Mouse (Mus musculus): Measurements from ENCODE around the gene Oas2. TPM values are rescaled to one million over a fixed set of nuclear protein-coding genes. Genes with fewer than 3 reads are reported as not detected.

The Oas2 gene
- polyA plus RNA-seq, 1 experiment, result not detected

DNA sequence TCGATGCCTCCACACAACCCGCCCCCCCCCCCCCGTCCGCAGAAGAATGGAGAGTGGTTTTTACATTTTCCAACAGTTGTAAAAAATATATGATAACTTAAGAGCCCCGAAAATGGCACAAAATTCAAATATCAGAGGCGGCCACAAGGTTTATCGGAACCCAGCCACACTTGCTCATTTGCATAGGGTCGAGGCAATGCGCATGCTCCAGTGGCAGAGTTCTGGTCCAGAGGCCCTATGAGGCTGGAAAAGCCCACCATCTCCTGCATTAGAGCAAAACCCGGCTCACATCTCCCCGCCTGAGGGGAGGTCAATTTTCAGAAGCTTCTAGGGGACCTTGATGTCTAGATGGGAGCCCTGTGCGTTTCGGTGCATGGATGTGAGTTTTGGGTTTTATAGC, 42.7 kb downstream of the Oas2 start:
- Histone ChIP-seq H3K36me3 (ENCODE audit: control insufficient read depth, insufficient read depth) (no peaks in the 10 kb centered on the region), H3K79me2 (ENCODE audit: control insufficient read depth, insufficient read depth) (no peaks in the 10 kb centered on the region), H3ac (ENCODE audit: control insufficient read depth, insufficient read length, low read depth) (no peak overlapping the region), H3K4me3 (ENCODE audit: insufficient read depth, poor library complexity, severe bottlenecking) (no peak overlapping the region), H3K27me3 (ENCODE audit: control insufficient read depth, insufficient read depth, insufficient read length) (peaks cover 84% of the 10 kb centered on the region), H3K79me3 (ENCODE audit: low read depth) (no peaks in the 10 kb centered on the region)
- no peak for TF ChIP-seq MAX (IDR thresholded peaks at IDR 0.05)
- no peak for TF ChIP-seq CTCF (IDR thresholded peaks at IDR 0.05; ENCODE audit: control insufficient read depth, insufficient read depth, insufficient read length)
- no peak for TF ChIP-seq MYOG (IDR thresholded peaks at IDR 0.05; ENCODE audit: control insufficient read depth, extremely low read depth, insufficient read length)
- no peak for TF ChIP-seq MYOD1 (IDR thresholded peaks at IDR 0.05; ENCODE audit: control insufficient read depth, insufficient read length, low read depth)
- TF ChIP-seq USF1 (IDR thresholded peaks at IDR 0.05; ENCODE audit: low read depth), result no peak
- no peak for TF ChIP-seq CEBPB (IDR thresholded peaks at IDR 0.05; ENCODE audit: low read depth)
- TF ChIP-seq FOSL1 (IDR thresholded peaks at IDR 0.05; ENCODE audit: insufficient read depth, low read length, poor library complexity, severe bottlenecking), result no peak

DNA sequence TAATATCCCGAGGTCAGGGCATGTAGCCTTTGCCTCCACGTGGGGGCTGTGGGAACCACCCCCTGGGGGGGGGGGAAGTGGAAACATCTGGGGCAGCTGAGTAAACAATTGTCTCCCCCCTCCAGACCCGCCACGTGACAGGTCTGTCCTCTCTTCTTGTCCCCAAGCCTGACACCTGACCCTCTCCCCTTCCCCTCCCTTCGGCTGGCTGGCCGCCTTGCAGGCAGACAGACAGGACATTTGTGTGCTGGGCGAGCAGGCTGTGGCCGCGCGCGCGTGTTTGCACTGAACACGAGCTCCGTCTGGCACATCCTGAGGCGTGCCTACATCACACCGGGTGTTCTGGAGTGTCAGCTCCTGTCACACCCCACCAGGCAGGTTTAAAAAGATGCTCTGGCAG, 43.1 kb downstream of the Oas2 start:
- TF ChIP-seq CTCF (IDR thresholded peaks at IDR 0.05; ENCODE audit: control insufficient read depth, insufficient read depth, insufficient read length) (no peak), FOSL1 (IDR thresholded peaks at IDR 0.05; ENCODE audit: insufficient read depth, low read length, poor library complexity, severe bottlenecking) (no peak), CEBPB (IDR thresholded peaks at IDR 0.05; ENCODE audit: low read depth) (no peak), MYOD1 (IDR thresholded peaks at IDR 0.05; ENCODE audit: control insufficient read depth, insufficient read length, low read depth) (no peak), MAX (IDR thresholded peaks at IDR 0.05) (no peak)
- no peak overlapping the region for H3ac ChIP-seq (ENCODE audit: control insufficient read depth, insufficient read length, low read depth)
- no peaks in the 10 kb centered on the region for H3K36me3 ChIP-seq (ENCODE audit: control insufficient read depth, insufficient read depth)
- H3K79me2 ChIP-seq (ENCODE audit: control insufficient read depth, insufficient read depth), result no peaks in the 10 kb centered on the region
- H3K27me3 ChIP-seq (ENCODE audit: control insufficient read depth, insufficient read depth, insufficient read length), result peaks cover 80% of the 10 kb centered on the region
- H3K4me3 ChIP-seq (ENCODE audit: insufficient read depth, poor library complexity, severe bottlenecking), result no peak overlapping the region
- no peaks in the 10 kb centered on the region for H3K79me3 ChIP-seq (ENCODE audit: low read depth)

DNA sequence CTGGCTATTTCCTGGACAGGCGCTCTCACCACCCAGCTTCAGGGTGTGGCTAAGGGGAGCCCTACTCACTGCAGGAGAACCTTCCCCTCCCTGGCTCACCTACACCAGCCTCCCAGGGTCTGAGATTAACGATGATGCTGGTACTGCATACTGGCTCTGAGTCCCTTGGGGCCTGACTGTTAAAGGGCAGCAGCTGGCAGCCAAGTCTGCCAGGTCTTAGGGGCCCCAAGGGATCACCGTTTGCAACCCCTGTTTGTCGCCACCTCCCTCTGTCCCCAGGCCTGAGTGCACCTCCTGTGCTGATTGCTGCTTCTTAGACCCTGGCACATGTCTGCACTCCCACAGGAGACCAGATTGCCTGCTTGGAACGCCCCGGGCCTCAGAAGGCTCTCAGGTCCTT, 45.2 kb downstream of the Oas2 start:
- no peak for TF ChIP-seq USF1 (IDR thresholded peaks at IDR 0.05; ENCODE audit: low read depth)
- TF ChIP-seq CTCF (IDR thresholded peaks at IDR 0.05; ENCODE audit: control insufficient read depth, insufficient read depth, insufficient read length), result no peak
- no peak for TF ChIP-seq CEBPB (IDR thresholded peaks at IDR 0.05; ENCODE audit: low read depth)
- no peak for TF ChIP-seq FOSL1 (IDR thresholded peaks at IDR 0.05; ENCODE audit: insufficient read depth, low read length, poor library complexity, severe bottlenecking)
- TF ChIP-seq MAX (IDR thresholded peaks at IDR 0.05), result no peak
- no peak for TF ChIP-seq MYOG (IDR thresholded peaks at IDR 0.05; ENCODE audit: control insufficient read depth, extremely low read depth, insufficient read length)
- no peak for TF ChIP-seq MYOD1 (IDR thresholded peaks at IDR 0.05; ENCODE audit: control insufficient read depth, insufficient read length, low read depth)
- Histone ChIP-seq H3K4me3 (ENCODE audit: insufficient read depth, poor library complexity, severe bottlenecking) (no peak overlapping the region), H3K36me3 (ENCODE audit: control insufficient read depth, insufficient read depth) (no peaks in the 10 kb centered on the region), H3ac (ENCODE audit: control insufficient read depth, insufficient read length, low read depth) (no peak overlapping the region), H3K79me3 (ENCODE audit: low read depth) (no peaks in the 10 kb centered on the region), H3K27me3 (ENCODE audit: control insufficient read depth, insufficient read depth, insufficient read length) (peaks cover 73% of the 10 kb centered on the region), H3K79me2 (ENCODE audit: control insufficient read depth, insufficient read depth) (no peaks in the 10 kb centered on the region)

DNA sequence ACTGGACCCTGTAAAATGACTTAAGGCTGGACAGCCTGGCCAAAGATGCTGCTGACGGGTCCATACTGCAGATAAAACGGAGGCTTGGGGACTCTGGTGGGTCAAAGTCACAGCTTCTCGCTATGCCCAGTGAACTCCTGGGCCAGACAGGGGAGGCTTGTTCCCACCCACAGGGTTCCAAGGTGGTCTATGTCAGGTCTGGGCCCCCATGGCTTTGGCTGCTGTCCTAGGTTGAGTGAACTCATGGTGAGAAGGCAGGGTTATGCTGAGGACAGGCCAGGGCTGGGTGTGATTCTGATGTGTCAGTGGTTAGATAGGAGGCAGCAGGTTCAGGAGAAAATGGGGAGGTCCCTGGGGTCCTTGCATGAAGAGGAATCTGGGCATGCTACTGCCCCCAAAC, 46.0 kb downstream of the Oas2 start:
- no peaks in the 10 kb centered on the region for H3K79me2 ChIP-seq (ENCODE audit: control insufficient read depth, insufficient read depth)
- H3K36me3 ChIP-seq (ENCODE audit: control insufficient read depth, insufficient read depth), result no peaks in the 10 kb centered on the region
- H3K27me3 ChIP-seq (ENCODE audit: control insufficient read depth, insufficient read depth, insufficient read length), result peaks cover 75% of the 10 kb centered on the region
- no peaks in the 10 kb centered on the region for H3K79me3 ChIP-seq (ENCODE audit: low read depth)
- no peak for TF ChIP-seq CTCF (IDR thresholded peaks at IDR 0.05; ENCODE audit: control insufficient read depth, insufficient read depth, insufficient read length)
- no peak for TF ChIP-seq USF1 (IDR thresholded peaks at IDR 0.05; ENCODE audit: low read depth)
- no peak for TF ChIP-seq MAX (IDR thresholded peaks at IDR 0.05)
- no peak for TF ChIP-seq FOSL1 (IDR thresholded peaks at IDR 0.05; ENCODE audit: insufficient read depth, low read length, poor library complexity, severe bottlenecking)
- TF ChIP-seq MYOG (IDR thresholded peaks at IDR 0.05; ENCODE audit: control insufficient read depth, extremely low read depth, insufficient read length), result no peak
- TF ChIP-seq CEBPB (IDR thresholded peaks at IDR 0.05; ENCODE audit: low read depth), result no peak
- no peak for TF ChIP-seq MYOD1 (IDR thresholded peaks at IDR 0.05; ENCODE audit: control insufficient read depth, insufficient read length, low read depth)
- H3K4me3 ChIP-seq (ENCODE audit: insufficient read depth, poor library complexity, severe bottlenecking), result no peak overlapping the region
- H3ac ChIP-seq (ENCODE audit: control insufficient read depth, insufficient read length, low read depth), result no peak overlapping the region

DNA sequence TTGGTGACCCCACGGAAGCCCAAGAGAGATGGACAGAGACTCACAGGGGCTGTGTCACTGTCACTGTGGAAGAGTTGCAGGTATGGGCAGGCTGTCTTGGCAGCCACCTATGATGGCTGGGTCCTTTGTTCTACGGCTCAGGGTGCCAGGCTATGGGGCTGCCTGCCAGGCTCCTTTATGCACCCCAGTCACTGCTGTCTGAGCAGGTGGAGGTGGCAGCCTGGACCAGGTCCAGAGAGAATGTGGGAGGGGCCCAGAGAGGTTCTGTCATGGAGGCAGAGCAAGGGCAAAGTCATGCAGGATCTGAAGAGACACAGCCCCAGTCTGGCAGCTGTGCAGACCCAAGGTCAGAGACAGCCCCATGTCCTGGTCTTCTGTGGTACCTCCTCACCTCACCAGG, 46.7 kb downstream of the Oas2 start:
- Histone ChIP-seq H3K79me3 (ENCODE audit: low read depth) (no peaks in the 10 kb centered on the region), H3K27me3 (ENCODE audit: control insufficient read depth, insufficient read depth, insufficient read length) (peaks cover 74% of the 10 kb centered on the region)

DNA sequence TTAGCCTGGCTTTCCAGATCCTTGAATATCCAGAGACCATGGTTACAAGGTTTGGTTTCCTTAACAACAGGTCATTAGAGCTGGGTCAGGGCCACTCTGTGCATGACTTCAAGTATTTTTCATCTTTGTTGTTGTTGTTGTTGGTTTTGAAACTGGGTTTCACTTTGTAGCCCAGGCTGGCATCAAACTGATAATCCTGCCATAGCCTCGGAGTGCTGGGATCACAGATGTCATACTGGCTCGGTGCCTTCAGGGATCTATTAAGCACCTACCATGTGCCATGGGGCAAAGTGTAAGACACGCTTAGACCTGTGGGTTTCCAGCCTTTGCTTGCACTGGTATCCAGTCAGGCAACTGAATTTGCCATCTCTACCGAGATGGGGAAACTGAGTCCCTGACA, 47.2 kb downstream of the Oas2 start:
- Histone ChIP-seq H3K79me3 (ENCODE audit: low read depth) (no peaks in the 10 kb centered on the region), H3K4me3 (ENCODE audit: insufficient read depth, poor library complexity, severe bottlenecking) (no peak overlapping the region), H3K36me3 (ENCODE audit: control insufficient read depth, insufficient read depth) (no peaks in the 10 kb centered on the region), H3ac (ENCODE audit: control insufficient read depth, insufficient read length, low read depth) (no peak overlapping the region), H3K27me3 (ENCODE audit: control insufficient read depth, insufficient read depth, insufficient read length) (peaks cover 74% of the 10 kb centered on the region), H3K79me2 (ENCODE audit: control insufficient read depth, insufficient read depth) (no peaks in the 10 kb centered on the region)
- TF ChIP-seq USF1 (IDR thresholded peaks at IDR 0.05; ENCODE audit: low read depth) (no peak), FOSL1 (IDR thresholded peaks at IDR 0.05; ENCODE audit: insufficient read depth, low read length, poor library complexity, severe bottlenecking) (no peak), CTCF (IDR thresholded peaks at IDR 0.05; ENCODE audit: control insufficient read depth, insufficient read depth, insufficient read length) (no peak), MYOD1 (IDR thresholded peaks at IDR 0.05; ENCODE audit: control insufficient read depth, insufficient read length, low read depth) (no peak), CEBPB (IDR thresholded peaks at IDR 0.05; ENCODE audit: low read depth) (no peak), MYOG (IDR thresholded peaks at IDR 0.05; ENCODE audit: control insufficient read depth, extremely low read depth, insufficient read length) (no peak), MAX (IDR thresholded peaks at IDR 0.05) (no peak)

More for the DNA sequence above, 46.7 kb downstream of the Oas2 start:
- H3ac ChIP-seq (ENCODE audit: control insufficient read depth, insufficient read length, low read depth), result no peak overlapping the region
- H3K36me3 ChIP-seq (ENCODE audit: control insufficient read depth, insufficient read depth), result no peaks in the 10 kb centered on the region
- no peak overlapping the region for H3K4me3 ChIP-seq (ENCODE audit: insufficient read depth, poor library complexity, severe bottlenecking)
- no peaks in the 10 kb centered on the region for H3K79me2 ChIP-seq (ENCODE audit: control insufficient read depth, insufficient read depth)
- TF ChIP-seq FOSL1 (IDR thresholded peaks at IDR 0.05; ENCODE audit: insufficient read depth, low read length, poor library complexity, severe bottlenecking) (no peak), CTCF (IDR thresholded peaks at IDR 0.05; ENCODE audit: control insufficient read depth, insufficient read depth, insufficient read length) (no peak), CEBPB (IDR thresholded peaks at IDR 0.05; ENCODE audit: low read depth) (no peak), MAX (IDR thresholded peaks at IDR 0.05) (no peak), MYOD1 (IDR thresholded peaks at IDR 0.05; ENCODE audit: control insufficient read depth, insufficient read length, low read depth) (no peak), USF1 (IDR thresholded peaks at IDR 0.05; ENCODE audit: low read depth) (no peak), MYOG (IDR thresholded peaks at IDR 0.05; ENCODE audit: control insufficient read depth, extremely low read depth, insufficient read length) (no peak)

Measured in C2C12 (cell line).